Mouse (Mus musculus): ENCODE results near the gene Cfap299.
"Not testable (repeated sequence)": the region's sequence is repeated elsewhere in the genome, so short reads cannot be mapped to it uniquely, and the experiment has no call there.

The Cfap299 gene

DNA sequence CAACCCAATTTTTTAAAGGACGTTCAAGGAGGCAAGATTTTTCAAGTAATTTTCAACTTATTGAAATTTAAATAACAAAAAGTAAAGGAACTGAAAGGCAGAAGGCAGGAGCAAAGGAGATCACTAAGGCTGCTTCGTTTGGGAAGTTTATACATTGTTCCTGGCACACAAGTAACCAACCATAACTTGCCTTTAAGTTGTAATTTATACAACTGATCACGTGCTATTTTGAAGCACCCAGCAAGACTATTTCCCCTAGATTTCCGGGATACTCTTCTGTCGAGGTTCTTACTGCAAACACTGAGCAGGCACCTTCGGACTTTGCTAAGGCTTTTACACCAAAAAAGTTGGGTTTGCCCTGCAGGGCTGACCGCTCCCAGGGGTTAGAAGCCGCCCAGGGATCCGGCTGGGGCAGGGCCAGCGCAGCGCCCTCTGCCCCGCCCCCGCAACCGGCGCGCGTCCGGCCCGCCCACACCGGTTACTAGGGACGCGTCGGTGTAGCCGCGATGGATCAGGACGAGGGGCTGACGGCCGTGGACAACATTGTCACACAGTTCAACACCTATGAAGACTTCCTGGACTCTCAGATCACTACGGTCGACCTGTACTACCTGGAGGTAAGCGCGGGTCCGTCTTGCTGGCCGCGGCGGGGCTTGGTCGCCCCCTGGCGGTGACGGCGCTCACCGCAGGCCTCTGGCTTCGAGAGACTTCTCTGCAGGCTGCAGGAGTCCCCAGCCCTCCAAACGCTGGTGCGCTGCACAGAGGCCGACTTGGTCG, at the start of gene Cfap299:
Gene Cfap299 (plus strand): TSS at position 457 of the 777 bp plus-strand sequence.
- DNase-seq: peak; percentile 83

DNA sequence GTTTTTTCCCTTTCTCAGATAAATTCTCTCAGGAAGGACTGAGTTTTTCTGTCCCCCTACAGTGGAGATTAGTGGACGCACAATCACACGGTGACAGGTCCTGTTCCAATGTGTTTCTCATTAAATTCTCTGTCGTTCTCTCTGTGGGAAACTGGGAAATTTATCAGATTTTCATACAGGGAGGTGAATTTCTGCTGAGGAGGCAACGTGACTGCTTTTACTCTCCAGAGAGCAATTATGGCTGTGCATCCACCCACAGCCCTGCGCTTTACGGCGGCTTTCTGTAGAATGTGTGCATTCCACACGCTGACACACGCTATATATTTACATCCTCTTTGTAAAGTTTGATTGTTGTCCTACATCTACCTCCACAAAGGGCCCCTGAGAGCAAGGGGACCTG, 47.1 kb upstream of the Cfap299 start:
- peak; percentile 15 for DNase-seq

DNA sequence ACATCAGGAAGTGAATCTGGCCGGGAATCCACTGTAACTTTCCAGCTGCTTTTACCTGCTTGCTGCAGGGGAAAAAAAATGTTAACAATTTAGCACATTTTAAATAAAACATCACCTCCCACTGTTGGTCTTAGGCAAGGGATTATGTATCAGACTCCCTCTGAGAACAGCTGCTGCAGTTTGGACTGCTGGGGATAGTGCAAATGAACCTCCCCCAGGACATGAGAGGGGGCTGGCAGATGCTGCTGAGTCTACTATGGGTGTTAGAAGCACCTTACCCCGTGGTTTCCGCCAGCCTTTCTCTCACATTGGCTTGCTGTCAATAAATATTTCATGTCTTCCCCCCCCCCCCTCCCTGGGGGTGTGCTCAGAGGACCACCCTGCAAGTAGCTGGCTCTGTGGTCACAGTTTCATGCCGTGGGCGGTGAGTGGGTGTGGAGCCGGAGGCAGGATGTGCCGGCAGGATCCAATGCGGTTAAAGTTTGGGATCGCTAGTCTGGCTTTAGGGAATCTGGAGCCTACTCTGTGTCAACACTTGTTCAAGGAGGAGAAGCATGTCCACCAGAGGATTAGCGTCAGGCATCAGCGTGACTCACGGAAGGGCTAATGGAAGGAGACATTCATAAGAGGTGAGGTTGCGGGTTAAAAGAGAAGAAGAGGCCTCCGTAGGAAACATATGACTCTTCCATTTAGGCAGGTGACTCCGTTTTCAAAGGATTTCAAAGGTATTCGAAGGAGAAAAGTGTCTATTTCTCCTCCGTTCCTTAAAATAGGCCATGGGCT, 45.2 kb upstream of the Cfap299 start:
- DNase-seq: peak; percentile 48

DNA sequence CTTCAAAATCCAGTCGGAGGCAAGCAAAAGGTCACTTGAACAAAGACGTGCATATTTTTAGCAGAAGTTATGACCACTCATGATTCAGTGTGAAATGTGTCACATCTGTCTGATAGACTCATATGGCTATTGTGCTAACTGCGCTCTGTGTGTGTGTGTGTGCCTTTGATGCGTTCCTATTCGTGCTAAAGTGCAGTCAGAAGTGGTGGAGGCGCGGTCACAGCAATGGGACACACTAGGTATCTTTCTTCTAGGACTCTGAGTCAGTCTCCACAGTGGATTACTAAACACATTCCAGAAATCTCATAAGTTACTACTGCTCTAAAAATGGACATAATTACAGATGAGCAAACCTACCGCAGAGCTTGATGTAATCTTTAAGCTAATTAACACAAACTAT, 38.5 kb upstream of the Cfap299 start:
- DNase-seq: no peak

DNA sequence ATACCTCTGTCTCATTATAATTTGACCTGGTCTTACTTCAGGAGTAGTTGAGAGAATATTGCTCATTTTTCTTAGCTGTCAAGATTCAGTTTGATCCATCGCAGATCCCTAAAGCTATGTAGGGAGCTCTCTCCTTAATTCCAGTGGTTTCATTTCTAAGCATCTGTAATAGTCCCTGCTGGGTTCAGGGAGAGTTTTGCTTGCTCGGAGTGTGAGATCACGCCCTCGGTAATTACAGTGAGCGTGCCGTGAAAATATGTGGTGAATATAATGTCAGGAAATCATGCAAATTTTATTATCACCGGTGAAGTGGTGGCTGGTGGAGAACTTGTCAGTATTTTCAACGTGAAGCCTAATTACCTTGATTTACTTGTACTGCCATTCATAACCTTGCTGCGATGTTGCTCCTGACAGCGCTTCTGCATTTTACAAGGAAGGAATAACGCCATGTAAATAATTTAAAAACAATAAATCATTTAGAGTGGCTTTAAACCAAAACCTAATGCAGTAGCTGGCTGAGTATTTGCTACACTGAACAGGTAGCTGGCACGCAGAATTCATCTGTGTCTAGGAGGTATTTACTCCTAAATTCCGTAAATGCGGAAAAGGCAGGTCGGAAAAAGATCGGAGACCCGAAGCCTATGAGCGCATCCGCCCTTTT, 36.6 kb upstream of the Cfap299 start:
- peak; percentile 14 for DNase-seq

DNA sequence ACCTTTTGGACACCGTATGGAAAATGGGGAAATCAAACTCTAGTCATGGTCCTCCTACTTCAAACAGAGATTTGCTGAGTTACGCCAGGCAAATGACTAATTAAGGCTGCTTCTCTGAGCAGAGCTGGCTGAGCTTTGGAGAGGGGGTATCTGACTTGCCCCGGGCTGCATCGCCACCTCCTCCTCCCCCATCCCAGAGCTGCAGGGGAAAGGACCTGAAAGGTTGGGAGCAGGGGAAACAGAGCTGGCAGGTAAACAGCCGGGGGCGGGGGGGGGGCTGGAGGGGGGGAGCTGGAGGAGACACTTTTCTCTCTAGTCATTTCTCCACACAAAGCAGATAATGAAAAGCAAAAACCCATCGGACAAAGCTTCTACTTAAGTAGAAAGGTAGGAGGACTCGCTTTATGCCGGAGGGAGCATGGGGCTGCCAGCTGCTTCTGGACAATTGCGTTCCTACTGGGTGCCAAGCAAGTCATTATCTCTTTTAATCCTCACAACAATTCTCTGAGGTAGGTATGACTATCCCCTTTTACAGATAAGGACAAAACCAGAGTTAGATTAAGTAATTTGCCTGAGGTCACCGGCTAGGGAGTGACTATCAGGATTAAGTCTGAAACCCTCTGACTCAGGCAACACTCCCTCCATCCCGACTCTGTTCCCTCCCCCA, 35.9 kb upstream of the Cfap299 start:
- peak; percentile 32 for DNase-seq

DNA sequence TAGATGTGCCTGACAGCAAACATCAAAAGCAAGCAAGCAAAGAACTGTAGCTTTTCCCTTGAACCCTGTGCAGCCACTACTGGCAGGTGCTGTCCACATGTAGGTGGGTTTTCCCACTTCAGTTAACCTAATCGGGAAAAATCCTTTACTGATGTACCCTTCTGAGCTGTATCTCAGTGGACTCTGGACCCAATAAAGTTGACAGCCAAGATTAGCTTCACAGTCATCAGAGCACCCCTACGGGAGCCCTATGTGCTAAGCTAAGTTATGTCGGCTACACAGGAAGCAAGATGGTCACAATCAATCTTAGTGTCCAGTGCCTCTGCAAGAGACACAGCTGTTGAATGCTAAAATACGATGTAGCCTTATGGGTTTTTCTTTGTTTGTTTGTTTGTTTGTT, 29.0 kb upstream of the Cfap299 start:
- DNase-seq: no peak

DNA sequence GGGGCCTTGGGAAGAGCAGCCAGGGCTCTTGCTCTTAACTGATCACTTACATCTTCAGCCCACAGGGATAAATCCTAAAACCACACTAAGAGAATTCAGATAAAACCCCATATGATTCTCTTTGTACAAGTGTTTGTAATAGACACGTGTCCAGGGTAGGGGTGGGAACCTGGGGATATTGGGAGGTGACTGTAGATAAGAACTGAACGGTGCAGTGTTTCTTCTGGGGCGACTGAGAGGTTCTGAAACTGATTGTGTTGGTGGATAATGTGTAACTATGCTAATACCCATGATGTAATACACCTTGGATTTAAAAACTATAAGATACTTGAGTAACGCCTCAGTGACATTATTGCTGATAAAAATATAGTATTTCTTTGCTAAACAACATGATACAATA, 23.4 kb upstream of the Cfap299 start:
- no peak for DNase-seq

DNA sequence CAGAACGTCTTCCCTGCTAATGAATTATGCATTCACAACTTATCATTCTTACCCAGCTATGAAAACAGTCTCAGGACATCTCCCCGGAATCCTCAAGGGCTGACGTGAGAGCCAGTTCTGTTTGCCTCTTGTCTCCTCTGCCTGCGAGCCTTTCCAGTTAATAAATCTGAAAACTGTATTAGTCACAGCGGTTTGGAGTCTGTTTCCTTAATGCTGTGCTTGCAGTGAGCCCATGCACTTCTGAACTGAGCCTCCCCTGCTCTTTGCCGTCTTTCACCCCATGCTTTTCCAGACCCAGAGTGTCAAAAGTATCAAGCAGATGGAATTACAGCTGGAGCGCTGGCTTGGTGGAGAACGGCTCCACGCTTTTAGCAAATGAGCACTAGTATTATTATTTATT, 22.6 kb upstream of the Cfap299 start:
- DNase-seq: no peak

DNA sequence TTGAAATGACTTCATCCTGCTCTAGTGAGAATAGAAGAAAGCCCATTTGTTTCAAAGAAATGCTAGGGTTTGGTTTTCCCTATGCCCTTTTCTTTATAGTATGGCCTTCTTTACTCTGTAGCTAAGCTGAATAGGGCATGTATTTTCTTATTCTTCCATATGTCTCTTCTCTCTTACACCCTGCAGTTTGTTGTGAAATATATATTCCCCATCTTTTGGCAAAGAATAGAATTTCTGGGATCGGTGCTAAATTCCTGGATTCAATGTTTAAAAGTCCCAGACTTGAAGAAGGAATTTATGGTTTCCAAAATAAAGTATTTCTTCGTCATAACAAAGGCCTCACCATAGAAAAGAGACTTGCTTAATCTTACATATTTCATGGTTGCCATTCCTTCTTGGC, 2.5 kb upstream of the Cfap299 start:
- no peak for DNase-seq

DNA sequence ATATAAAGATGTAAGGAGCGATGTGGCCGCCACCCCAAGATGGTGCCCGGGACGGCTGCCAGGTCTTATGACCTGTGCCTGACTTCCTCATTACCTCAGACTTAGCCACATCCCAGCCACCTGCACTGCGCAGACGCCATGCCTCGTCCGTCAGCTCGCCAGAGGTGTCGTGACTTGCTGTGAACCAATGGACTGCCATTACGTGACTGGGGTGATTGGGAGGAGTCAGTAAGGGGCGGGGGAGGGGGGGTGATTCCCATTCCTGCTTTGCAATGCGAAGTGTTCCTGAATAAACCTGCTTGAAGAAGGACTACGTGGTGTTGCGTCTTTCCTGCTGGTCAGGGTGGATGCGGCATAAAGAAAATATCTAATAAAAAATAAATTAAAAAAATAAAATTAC, 14.6 kb downstream of the Cfap299 start:
- DNase-seq: not testable (repeated sequence)

DNA sequence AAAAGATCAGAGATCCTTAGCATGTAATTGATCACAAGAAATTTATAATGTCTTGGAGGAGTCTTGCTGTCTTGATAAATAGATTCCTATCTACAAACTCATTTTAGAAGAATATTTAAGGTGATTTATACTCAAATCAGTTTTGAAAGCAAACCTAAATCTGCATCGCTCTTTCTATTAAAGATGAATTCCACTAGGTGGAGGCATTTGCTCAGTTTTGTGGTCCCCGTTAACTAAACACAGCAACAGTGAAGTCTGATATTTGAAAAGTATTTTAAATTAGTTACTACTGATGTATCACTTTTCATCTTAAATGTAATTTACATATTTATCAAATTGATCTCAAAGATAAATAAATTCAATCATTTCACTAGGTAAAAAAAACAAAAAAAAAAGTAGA, 15.5 kb downstream of the Cfap299 start:
- DNase-seq: peak; percentile 53

DNA sequence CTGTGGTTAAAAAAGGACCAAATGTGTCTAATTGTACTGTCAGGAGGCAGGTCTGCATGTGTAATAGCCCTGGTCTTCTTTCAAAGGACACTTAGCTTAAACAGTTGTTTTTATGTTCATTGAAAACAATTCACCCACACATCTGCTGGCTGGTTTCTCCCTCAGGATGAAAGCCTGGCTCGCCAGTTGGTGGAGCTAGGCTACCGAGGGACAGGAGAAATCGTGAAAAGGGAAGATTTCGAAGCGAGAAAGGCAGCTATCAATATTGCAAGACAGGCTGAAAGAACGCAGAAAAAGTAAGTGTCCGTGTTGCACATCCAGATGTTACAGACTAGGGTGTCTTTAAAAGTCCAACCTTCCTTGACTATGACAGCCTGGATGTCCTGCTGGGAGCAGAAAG, 17.0 kb downstream of the Cfap299 start:
- no peak for DNase-seq

DNA sequence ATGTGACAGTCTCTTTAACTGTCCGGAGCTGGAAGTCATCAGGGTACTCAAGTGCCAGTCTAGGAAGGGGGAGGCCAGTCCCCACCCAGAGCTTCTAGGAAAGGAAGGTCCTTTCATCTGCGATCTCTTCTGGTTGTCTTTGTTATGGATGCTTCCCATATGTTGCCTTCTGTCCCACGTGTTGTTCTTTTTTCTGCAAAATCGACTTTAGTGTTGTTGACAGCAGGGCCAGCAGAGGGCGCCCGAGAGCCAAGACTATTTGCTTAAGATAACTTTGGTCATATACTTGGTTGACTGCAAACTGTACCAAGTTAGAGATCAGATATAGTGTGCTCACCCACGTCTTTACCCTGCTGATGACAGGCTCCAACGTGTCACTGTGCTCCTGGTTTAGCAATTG, 19.5 kb downstream of the Cfap299 start:
- DNase-seq: peak; percentile 80

DNA sequence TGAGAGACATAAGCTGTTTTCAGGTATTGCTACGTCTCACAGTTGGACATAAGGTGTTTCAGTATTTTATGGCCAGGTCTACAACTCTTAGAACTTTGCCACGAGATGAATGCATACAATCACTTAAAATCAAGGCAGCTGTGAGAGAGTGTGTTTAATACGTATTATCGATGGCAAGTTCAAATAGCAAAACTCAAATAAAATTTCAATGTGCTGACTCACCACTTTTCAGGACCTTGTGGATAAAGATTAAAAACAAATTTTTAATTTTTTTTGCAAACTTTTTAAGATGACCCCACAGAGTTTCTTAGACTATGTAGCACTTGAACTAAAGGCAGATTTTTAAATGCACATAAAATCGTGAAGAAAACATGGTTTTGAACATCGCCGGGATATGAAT, 30.8 kb downstream of the Cfap299 start:
- DNase-seq: no peak

DNA sequence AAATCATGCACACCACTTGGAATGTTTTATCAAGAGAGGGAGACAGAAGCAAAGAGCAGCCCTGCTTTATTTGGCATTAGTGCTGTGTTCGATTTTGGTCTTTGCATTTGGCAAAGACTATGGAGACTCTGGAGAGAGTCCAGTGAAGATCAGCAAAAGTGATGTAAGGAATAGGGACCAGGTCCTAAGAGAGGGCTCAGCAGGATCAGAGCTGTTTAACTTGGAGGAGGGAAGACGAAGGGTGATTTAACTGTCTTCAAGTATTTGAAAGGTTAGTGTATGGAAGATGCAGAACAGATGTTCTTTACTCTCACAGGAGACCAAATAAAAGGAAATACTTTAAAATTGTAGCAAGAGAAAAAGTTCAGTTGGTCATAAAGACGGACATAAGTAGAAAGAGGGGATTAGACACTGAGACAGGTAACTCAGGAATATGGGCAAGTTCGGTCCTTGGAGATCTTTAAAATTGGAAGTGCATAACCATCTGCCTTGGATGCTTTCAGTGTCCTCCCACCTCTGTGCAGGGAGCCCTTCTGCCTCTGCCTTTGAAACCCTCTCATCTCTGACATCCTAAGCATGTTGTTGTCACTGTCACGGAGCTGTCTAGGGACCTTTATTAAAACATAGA, 31.8 kb downstream of the Cfap299 start:
- no peak for DNase-seq

DNA sequence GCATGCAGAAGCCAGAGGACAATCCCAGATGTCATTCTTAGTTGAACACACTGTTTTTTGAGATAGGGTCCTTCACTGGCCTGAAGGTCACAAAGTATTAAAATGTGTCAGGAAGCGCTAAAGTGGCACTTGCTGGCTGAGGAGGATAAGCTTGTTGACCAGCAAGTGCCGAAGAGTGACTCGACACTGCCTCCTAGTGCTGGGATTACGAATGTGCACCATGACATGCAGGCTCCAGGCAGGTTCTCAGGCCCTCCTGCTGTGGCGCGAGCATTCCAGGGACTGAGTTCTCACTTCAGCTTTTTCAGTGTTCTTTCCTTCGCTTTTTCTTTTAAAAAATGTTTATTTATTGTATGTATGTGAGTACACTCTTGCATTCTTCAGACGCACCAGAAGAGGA, 34.3 kb downstream of the Cfap299 start:
- DNase-seq: peak; percentile 54

DNA sequence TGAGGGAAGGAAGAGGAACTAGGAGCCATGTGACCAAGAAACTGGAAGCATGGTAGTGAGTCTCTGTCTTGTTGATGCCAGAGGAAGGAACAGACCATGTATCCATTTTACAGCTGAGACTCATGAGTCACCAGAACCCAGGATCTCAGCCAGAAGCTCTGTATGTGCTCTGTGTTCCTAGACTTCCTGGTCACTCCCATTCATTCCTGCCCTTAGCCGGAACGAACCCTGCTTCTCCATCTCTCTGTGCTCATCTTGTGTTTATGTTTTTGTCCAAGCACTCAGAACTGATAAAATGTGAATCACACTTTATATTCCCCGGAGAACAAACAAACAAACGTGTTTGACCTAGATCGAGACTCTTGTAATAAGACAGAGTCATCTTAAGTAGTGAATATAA, 36.2 kb downstream of the Cfap299 start:
- DNase-seq: no peak

DNA sequence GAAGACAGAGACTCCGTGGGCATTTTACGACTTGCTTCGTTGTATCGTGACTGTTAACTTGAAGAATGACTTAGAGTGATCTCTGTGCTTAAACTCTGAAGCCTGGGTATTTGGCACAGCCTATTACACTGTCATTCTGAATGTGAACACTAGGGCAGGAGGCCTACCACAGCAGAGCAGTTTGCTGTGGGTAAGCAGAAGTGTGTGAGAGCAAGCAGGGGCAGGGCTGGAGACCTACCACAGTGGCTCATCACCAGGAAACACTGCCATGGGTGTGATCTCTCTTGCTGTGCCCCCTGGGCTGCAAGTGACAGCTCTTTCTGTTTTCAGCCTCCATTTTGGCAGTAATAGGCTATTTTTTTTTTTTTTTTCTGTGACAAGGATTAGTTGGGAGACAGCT, 39.7 kb downstream of the Cfap299 start:
- no peak for DNase-seq

DNA sequence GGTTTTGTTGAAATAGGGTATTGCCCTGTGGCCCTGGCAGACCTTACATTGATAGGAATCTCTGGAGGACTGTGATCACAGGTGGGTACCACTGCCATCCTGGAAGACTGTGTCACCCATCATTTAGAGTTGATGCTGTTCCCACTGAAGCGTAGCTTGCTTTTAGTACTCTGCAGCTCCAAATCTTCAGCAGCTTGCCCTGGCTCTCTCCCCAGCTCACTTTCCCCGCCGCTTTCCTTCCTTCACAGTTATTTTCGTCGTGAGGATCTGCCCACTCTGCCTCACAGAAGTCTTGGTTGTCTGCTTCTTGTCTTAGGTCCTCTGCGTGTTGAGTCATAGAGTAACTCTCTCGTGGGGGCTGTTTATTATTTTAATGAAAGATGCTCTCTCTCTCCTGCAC, 40.3 kb downstream of the Cfap299 start:
- no peak for DNase-seq

DNA sequence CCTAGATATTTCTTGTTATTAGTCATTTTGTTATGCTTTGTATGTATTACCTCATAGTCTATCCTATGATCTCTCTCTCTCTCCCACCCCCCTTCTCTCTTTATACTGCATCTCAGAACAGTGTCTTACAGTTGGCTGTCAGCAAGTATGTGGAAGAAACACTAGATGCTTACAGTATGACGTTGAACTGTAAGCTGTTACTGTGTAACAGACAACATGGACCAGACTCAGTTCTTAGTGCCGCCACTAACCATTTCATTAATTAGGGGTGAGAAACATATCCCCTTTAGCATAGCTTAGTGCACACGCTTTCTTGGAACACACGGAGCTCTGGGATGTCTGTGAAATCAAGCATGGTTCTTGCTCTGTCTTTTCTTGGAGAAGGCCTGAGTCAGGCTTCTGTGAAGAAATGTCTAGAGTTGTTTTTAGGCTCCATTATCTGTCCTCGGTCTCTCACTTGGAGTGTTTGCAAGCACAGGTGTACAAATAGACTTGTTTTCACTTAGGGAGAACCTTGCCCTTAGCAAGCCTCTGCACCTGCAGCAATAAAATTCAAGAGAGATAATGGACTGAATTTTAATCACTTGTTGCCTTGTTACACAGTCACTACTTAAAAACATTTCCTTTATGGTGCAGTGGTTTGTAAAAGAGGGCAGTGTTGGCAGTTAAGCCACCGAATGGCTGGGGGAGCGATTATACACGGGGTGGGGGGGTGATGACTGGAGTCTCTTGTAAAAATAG, 47.1 kb downstream of the Cfap299 start:
- DNase-seq: no peak

DNA sequence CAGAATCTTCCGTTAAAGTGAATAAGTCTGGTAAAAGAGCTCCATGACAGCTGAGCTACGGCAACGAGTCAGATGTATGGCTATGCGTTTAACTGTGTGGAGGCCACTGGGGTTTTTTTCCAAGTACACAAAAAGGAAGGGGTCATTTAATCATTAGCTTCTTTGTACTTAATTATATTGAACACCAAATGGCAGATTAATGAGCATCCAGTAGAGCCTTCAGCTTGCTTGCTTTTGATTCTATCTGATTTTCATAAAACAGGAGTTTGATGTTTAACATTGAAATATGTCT, 47.6 kb downstream of the Cfap299 start:
- no peak for DNase-seq

Data from retina, postnatal 1 day (tissue).